Mouse (Mus musculus) stomach, embryonic 15.5 days (tissue): Measurements from ENCODE around the gene Gosr2. TPM values are rescaled to one million over a fixed set of nuclear protein-coding genes. Genes with fewer than 3 reads are reported as not detected.

Experiments used
- ATAC-seq: fragments of 200-750 bp; cut with Nextera tagmentation; 2 replicates; pipeline ENCODE4 v1.8.0; 2017; ENCODE audit warnings: low read depth, moderate number of reproducible peaks, moderate TSS enrichment; ENCODE audit not compliant: insufficient read depth, low FRiP score
- H3K27ac ChIP-seq: fragments of 300-500 bp; sonication (generic); 2 replicates; pipeline ENCODE4 v1.5.1; 2015; ENCODE audit warnings: mild to moderate bottlenecking, inconsistent platforms
- H3K27me3 ChIP-seq: fragments of 300-500 bp; sonication (generic); replicated peaks from 2 replicates; pipeline ENCODE4 v1.6.1; 2015; ENCODE audit warnings: inconsistent platforms
- H3K36me3 ChIP-seq: fragments of 300-500 bp; sonication (generic); 2 replicates; pipeline ENCODE4 v1.6.1; 2015; ENCODE audit warnings: inconsistent platforms
- H3K4me1 ChIP-seq: fragments of 300-500 bp; sonication (generic); 2 replicates; pipeline ENCODE4 v1.6.1; 2015; ENCODE audit warnings: inconsistent platforms
- H3K4me2 ChIP-seq: fragments of 300-500 bp; sonication (generic); 2 replicates; pipeline ENCODE4 v1.6.1; 2015; ENCODE audit warnings: mild to moderate bottlenecking, inconsistent platforms
- H3K4me3 ChIP-seq: fragments of 300-500 bp; sonication (generic); replicated peaks from 2 replicates; pipeline ENCODE4 v1.5.1; 2015; ENCODE audit warnings: inconsistent platforms
- H3K9ac ChIP-seq: fragments of 300-500 bp; sonication (generic); 2 replicates; pipeline ENCODE4 v1.6.1; 2015; ENCODE audit warnings: inconsistent platforms
- H3K9me3 ChIP-seq: fragments of 300-500 bp; sonication (generic); 2 replicates; pipeline ENCODE4 v1.6.1; 2016; ENCODE audit warnings: inconsistent platforms
- WGBS: fragments of 180-500 bp; shearing (Covaris S2); methylation state at CpG from one replicate; pipeline ENCODE4 v1.1.7; 2015; 5-methylcytosine and 5-hydroxymethylcytosine counted together
- polyA plus RNA-seq: library from polyadenylated mRNA; unstranded; fragments of >200 nt; fragmentation: Nextera tagmentation; extraction: Ambion mirVana; gene quantifications from 2 replicates; pipeline ENCODE4 v1.2.1, GENCODE M21; 2015

The Gosr2 gene
- 66.5 and 73.9 TPM in 2 replicates for polyA plus RNA-seq

DNA sequence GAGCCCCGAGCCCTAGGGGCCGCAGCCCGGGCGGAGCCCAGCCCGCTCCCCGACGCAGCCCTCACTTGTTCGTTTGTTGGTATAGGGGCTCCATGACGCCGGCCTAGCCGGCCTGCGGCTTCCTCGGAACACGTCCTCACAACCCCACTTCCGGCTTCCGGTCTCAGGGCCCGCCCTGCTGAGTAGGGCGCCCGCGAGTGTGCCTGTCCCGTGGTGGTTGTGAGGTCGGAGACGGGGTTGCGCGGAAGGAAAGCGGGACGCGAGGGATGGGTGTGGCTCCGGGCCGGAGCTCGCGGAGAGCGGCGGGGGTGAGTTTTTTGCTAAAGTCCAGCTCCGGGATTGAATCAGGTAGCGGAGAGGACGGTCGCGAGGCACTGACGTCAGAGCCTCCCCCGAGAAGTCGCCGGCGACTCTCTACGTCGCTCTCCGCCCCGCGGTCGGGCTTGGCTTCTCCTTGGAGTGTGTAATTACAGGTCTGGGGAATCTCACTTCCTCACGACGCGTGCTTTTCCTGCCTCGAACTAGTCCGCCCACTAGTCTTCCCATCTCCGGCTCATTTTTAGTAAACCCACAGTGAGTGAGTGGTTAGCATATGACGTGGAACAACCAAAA, at the start of gene Gosr2:
Gene Gosr2, minus strand, starts transcription at position 334 of the 612 bp plus-strand sequence.
- Histone ChIP-seq H3K4me3 (peak within 1 kb of the TSS; percentile 94), H3K9ac (peak within 1 kb of the TSS; percentile 94), H3K27me3 (no peaks in the 10 kb centered on the region), H3K4me1 (no peaks in the 10 kb centered on the region), H3K36me3 (0 out of 2 replicates have a peak, but pooled peaks cover 2% of the 10 kb centered on the region), H3K4me2 (peak within 1 kb of the TSS; percentile 61), H3K27ac (peak within 1 kb of the TSS; percentile 98), H3K9me3 (no peaks in the 10 kb centered on the region)
- under 1% methylated on average over 57 of the region's 57 CpGs for WGBS
- peak; percentile 94 for ATAC-seq

DNA sequence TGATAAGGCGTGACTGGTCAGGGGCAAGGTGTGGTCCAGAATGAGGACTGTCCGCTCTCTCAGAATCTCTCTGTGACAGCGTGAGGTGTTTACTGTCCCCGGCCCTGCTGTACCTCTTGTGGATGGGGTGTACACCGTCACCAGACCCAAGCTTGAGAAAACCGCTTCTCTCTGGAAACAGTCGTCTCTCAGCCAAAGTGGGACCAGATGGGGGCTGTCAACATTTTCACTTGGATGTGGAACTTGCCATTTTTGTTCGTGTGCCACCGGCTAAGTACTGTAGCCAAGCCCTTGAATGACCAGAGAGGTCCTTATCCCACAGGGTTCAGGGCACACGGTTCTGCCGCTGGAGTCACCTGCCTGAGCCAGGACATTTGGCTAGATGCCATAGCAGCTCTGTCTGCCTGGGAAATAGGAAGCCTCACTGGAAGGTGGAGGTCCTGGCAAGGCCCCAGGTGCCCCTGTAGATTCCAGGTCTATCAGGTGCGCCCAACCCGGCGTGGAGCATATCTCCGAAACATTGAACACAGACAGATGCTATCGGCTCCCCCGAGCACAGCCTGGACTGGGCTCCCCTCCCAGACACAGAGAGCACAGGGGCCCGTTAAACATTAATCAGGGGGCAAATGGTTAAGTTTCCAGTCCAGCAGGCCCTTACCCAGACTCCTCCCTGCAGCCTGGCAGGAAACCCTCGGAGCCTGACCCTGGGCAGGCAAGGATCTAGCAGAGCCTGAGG, 37.5 kb upstream of the Gosr2 start:
- peak; percentile 80 for ATAC-seq
- no peaks in the 10 kb centered on the region for H3K36me3 ChIP-seq
- no peaks in the 10 kb centered on the region for H3K27me3 ChIP-seq
- no peak overlapping the region for H3K4me2 ChIP-seq
- no peak overlapping the region for H3K9ac ChIP-seq
- no peaks in the 10 kb centered on the region for H3K9me3 ChIP-seq
- WGBS, result 56% methylated on average over 19 of the region's 19 CpGs
- H3K4me3 ChIP-seq, result no peak overlapping the region
- peaks cover 8% of the 10 kb centered on the region; the same call in 1 of the 2 replicates for H3K4me1 ChIP-seq
- peak overlapping the region; percentile 35; the same call in 1 of the 2 replicates for H3K27ac ChIP-seq

DNA sequence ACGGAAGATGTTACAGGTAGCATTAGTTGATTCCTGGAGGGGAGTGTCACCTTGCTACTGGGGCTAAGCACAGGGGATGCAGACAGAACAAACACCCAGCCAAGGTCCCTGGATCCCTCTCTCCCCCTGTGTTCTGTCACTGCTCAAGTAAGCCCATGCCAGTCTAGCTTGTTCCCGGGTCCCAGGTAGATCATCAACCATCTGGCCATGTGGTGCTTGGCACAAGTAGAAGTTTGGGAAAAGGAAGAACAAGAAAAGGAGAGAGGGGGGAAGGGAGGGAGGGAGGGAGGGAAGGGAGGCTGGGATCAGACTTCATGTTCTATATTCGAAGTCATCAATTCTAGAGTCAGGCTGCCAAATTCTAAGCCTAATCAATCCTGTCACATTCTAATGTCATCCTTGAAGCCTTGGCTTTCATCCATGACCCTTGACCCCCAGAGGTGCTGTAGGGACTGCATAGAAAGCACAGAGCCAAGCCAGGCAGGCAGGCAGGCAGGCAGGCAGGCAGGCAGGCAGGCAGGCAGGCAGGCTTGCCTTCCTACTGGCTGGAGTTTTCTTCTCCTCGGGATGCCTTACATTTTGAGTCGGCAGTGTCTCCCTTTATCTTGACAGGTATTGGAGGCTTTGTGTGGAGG, 36.8 kb upstream of the Gosr2 start:
- 51% methylated on average over 5 of the region's 5 CpGs for WGBS
- no peak overlapping the region for H3K9ac ChIP-seq
- H3K4me2 ChIP-seq, result no peak overlapping the region
- no peaks in the 10 kb centered on the region for H3K27me3 ChIP-seq
- H3K27ac ChIP-seq, result no peak overlapping the region
- ATAC-seq, result no peak
- no peaks in the 10 kb centered on the region for H3K9me3 ChIP-seq
- H3K36me3 ChIP-seq, result no peaks in the 10 kb centered on the region
- no peak overlapping the region for H3K4me3 ChIP-seq
- peaks cover 8% of the 10 kb centered on the region; the same call in 1 of the 2 replicates for H3K4me1 ChIP-seq

DNA sequence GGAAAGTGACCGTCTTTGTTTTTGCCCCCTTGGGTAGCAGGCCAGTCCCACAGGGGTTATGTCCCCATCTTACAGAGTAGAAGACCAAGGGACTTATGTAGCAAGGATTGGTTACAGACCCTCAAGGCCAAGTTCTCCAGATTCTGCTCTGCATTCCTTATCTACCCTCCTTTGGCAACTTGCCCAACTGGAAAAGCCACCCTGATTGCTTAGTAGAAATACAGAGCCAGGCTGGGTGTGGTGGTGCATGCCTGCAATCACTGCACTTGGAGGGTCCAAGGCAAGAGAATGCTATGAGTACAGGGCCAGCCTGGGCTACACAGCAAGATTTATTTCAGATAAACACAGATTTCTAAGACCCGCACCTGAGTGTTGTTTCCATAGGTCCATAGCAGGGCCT, 36.3 kb upstream of the Gosr2 start:
- Histone ChIP-seq H3K9me3 (no peaks in the 10 kb centered on the region), H3K36me3 (no peaks in the 10 kb centered on the region), H3K9ac (no peak overlapping the region), H3K4me2 (no peak overlapping the region), H3K27ac (no peak overlapping the region), H3K4me1 (peaks cover 8% of the 10 kb centered on the region; the same call in 1 of the 2 replicates), H3K4me3 (no peak overlapping the region), H3K27me3 (no peaks in the 10 kb centered on the region)
- 82% methylated on average over 2 of the region's 2 CpGs for WGBS
- no peak for ATAC-seq

DNA sequence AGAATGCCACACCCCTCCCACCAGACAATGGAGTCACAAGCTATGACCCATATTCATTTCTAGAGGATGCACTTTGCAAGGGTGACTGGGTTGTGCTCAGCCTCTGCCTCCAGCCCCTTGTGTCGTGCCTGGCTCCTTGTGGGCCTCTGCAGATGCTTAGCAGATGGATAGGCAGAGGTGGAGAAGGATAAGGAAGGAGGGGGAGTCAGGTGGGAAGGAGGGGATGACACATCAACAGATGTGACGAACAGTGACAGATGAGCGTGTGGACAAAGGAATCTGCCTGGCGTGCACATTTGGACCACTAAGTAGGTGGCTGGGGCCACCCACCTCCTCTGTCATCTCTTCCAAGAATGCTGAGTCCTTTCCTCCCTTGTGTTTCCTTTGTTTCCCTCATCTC, 35.4 kb upstream of the Gosr2 start:
- 75% methylated on average over 4 of the region's 4 CpGs for WGBS
- no peak for ATAC-seq
- H3K9ac ChIP-seq, result no peak overlapping the region
- H3K27me3 ChIP-seq, result no peaks in the 10 kb centered on the region
- H3K4me1 ChIP-seq, result peaks cover 8% of the 10 kb centered on the region; the same call in 1 of the 2 replicates
- H3K27ac ChIP-seq, result no peak overlapping the region
- no peak overlapping the region for H3K4me2 ChIP-seq
- no peak overlapping the region for H3K4me3 ChIP-seq
- no peaks in the 10 kb centered on the region for H3K36me3 ChIP-seq
- no peaks in the 10 kb centered on the region for H3K9me3 ChIP-seq

DNA sequence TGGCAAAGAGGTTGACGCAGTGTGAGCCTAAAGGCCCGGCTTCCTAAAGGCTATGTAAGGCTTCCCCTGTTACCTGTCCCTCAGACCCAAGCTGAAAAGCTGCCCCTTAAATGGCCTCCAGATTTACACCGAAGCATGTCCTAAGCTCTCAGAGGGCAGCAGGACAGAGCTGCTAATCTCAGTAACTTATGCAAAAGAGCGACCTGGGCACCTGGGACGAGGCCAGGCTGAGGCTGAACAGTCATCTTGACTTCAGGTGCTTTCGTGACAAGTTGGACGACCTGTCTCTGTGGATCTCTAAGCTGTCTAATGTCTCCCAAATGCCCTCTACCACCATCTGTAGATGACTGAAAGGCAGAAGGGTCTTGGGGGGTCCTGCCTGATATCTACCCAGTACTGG, 34.6 kb upstream of the Gosr2 start:
- WGBS, result 84% methylated on average over 7 of the region's 7 CpGs
- H3K27me3 ChIP-seq, result no peaks in the 10 kb centered on the region

DNA sequence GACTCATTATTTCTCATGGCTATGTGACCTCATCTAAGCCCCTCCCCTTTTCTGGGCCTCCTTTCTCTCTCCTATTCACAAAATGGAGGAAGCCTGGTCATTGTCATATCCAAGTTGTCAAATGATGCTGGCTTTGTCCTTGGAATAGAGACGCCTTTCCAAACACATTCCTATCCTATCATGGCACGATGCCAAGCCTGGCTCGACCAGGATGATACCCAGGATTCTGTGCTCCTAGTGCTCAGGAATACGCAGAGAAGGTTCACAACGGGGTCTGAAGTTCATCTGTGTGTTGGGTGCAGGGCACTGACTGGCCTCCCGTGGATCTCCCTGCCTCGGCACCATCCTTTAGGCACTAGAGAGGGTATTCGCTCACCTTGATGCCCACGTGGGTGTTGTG, 33.9 kb upstream of the Gosr2 start:
- no peak overlapping the region for H3K4me3 ChIP-seq
- 74% methylated on average over 9 of the region's 9 CpGs for WGBS
- no peaks in the 10 kb centered on the region for H3K36me3 ChIP-seq
- H3K4me1 ChIP-seq, result peaks cover 8% of the 10 kb centered on the region; the same call in 1 of the 2 replicates
- H3K9ac ChIP-seq, result no peak overlapping the region
- ATAC-seq, result no peak
- no peaks in the 10 kb centered on the region for H3K27me3 ChIP-seq
- no peaks in the 10 kb centered on the region for H3K9me3 ChIP-seq
- no peak overlapping the region for H3K27ac ChIP-seq
- H3K4me2 ChIP-seq, result no peak overlapping the region

More for the DNA sequence above, 34.6 kb upstream of the Gosr2 start:
- Histone ChIP-seq H3K4me1 (peaks cover 8% of the 10 kb centered on the region; the same call in 1 of the 2 replicates), H3K9ac (no peak overlapping the region), H3K36me3 (no peaks in the 10 kb centered on the region), H3K4me2 (no peak overlapping the region), H3K4me3 (no peak overlapping the region), H3K27ac (no peak overlapping the region), H3K9me3 (no peaks in the 10 kb centered on the region)
- no peak for ATAC-seq

DNA sequence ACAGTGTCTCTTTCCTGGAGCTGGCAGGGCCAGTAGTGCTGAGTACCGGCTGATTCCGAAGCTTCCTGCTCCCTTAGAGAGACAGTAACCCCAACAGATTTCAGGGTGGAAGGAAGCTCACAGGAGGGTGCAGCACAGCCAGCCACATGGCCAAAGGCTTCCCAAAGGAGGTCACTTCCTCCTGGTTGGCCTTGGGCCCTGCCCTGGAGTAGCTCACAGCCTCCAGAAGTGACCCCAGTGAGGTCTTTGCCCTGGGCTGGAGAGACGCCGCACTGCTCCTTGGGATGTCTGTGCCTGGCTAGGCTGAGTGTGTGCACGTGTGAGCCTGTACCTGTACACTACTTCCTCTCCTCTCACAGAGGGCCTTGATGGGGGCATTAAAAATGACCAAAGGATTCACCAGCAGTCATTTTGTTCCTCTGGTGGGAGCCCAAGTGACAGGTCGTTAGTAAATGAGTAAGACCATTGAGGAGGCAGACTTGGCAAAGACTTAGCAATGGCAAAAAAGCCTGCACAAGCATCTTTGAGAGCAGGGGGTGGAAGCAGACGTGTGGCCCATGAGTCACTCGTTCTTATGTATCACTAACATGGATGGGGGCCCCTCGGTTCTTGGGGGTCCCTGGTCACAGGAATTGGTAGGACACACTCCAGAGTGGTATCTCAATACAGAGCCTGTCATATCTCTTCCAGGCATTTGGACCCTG, 31.7 kb upstream of the Gosr2 start:
- Histone ChIP-seq H3K4me1 (peaks cover 8% of the 10 kb centered on the region; the same call in 1 of the 2 replicates), H3K27me3 (no peaks in the 10 kb centered on the region), H3K9me3 (no peaks in the 10 kb centered on the region), H3K4me2 (no peak overlapping the region), H3K36me3 (no peaks in the 10 kb centered on the region), H3K27ac (no peak overlapping the region), H3K4me3 (no peak overlapping the region), H3K9ac (no peak overlapping the region)
- WGBS, result 63% methylated on average over 9 of the region's 9 CpGs
- ATAC-seq, result no peak

DNA sequence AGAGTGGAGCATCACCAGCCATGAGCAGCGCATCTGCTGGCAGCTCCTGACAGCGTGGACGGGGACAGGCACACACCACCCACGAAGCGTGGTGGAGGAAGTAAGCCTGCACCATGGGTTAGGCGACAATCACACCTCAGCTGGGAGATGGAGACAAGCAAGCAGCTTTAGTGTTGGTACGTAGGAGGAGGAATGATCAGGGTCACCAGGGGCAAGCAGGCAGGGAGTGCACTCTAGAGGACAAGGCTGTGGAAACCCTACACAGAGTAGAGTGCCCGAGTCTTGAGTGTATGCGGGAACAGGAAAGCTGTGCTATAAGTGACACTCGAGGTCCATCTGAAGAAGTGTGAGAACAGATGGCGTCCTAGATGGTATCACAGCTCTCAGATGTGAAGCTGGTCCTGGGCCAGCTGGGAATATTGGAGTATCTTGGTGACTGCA, 26.7 kb upstream of the Gosr2 start:
- WGBS, result 64% methylated on average over 11 of the region's 11 CpGs

DNA sequence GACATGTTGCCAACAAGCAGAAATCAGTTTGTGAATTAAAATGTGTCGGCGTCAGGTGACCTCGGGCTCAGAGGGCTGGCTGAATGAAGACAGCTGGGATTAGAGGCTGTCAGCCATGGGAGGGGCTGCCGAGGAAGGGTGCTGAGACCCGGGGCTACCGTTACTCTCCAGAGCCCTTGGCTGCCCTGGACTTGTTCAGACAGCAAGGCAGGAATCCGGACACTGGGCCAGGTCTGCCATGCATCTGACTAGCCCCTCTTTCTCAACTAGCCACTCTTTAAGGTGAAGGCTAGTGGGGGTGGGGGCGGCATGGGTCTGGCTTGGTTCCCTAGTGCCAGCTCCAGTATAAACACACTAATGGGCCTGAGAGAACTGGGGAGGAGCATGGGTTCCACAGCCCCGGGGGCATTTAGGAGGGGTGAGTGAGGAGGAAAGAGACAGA, 24.4 kb upstream of the Gosr2 start:
- no peak overlapping the region for H3K9ac ChIP-seq

More for the DNA sequence above, 26.7 kb upstream of the Gosr2 start:
- H3K27me3 ChIP-seq, result no peaks in the 10 kb centered on the region
- H3K4me2 ChIP-seq, result no peak overlapping the region
- peaks cover 10% of the 10 kb centered on the region for H3K4me1 ChIP-seq
- H3K9me3 ChIP-seq, result no peaks in the 10 kb centered on the region
- H3K4me3 ChIP-seq, result no peak overlapping the region
- H3K9ac ChIP-seq, result no peak overlapping the region
- no peaks in the 10 kb centered on the region for H3K36me3 ChIP-seq
- ATAC-seq, result no peak
- no peak overlapping the region for H3K27ac ChIP-seq

DNA sequence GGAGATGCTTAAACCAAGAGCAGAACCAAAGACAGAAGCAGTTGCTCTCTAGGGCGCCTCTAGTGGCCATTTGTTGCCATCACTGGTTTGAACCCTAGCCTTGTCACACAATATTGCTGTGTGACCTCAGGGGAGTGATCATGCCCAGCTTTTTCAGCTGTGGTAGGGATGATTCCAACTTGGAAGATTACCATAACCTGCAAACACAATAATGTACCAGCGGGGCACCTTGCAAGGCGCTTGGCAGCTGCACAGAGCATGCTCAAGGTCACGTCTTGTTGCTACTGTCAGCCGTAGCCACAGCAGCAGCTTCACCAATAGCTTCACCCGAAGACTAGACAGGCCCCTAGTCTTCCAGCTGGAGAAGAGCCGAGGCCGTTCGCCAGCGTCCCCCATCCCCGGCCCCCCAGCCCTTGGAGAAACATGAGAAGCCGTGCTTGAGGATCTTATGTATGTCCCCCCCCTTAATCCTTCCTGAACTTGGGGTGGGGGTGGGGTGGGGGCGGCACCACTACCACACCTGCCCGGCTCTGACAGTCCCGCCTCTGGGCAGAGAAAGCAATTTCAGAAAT, 23.9 kb upstream of the Gosr2 start:
- H3K36me3 ChIP-seq, result no peaks in the 10 kb centered on the region
- peaks cover 10% of the 10 kb centered on the region for H3K4me1 ChIP-seq
- peak; percentile 43; the same call in 1 of the 2 replicates for ATAC-seq
- peak overlapping the region; percentile 14 for H3K4me3 ChIP-seq
- WGBS, result 14% methylated on average over 15 of the region's 15 CpGs
- peak overlapping the region; percentile 27; the same call in 1 of the 2 replicates for H3K27ac ChIP-seq
- H3K4me2 ChIP-seq, result peak overlapping the region; percentile 53
- no peak overlapping the region for H3K9ac ChIP-seq
- H3K9me3 ChIP-seq, result no peaks in the 10 kb centered on the region
- no peaks in the 10 kb centered on the region for H3K27me3 ChIP-seq

More for the DNA sequence above, 24.4 kb upstream of the Gosr2 start:
- peaks cover 10% of the 10 kb centered on the region for H3K4me1 ChIP-seq
- H3K9me3 ChIP-seq, result no peaks in the 10 kb centered on the region
- no peaks in the 10 kb centered on the region for H3K27me3 ChIP-seq
- peak overlapping the region; percentile 14; the same call in 1 of the 2 replicates for H3K4me3 ChIP-seq
- no peak overlapping the region for H3K27ac ChIP-seq
- WGBS, result 11% methylated on average over 9 of the region's 9 CpGs
- H3K4me2 ChIP-seq, result peak overlapping the region; percentile 53
- H3K36me3 ChIP-seq, result no peaks in the 10 kb centered on the region
- peak; percentile 18; the same call in 1 of the 2 replicates for ATAC-seq
